Mouse (Mus musculus): ENCODE measurements around the gene Yars.

GRCm38 (mm10) chr4:129204655-129205054 is 15.1 kb downstream of the Yars start:
- TF ChIP-seq CTCF (conservative IDR thresholded peaks at IDR 0.05; ENCODE audit: insufficient read depth, insufficient read length, low read depth, low read length) (no peak), POLR2A (IDR thresholded peaks at IDR 0.05; ENCODE audit: low read depth, low read length) (no peak)

Measured in kidney, adult 2 months (tissue).